In the genomic region with DNA sequence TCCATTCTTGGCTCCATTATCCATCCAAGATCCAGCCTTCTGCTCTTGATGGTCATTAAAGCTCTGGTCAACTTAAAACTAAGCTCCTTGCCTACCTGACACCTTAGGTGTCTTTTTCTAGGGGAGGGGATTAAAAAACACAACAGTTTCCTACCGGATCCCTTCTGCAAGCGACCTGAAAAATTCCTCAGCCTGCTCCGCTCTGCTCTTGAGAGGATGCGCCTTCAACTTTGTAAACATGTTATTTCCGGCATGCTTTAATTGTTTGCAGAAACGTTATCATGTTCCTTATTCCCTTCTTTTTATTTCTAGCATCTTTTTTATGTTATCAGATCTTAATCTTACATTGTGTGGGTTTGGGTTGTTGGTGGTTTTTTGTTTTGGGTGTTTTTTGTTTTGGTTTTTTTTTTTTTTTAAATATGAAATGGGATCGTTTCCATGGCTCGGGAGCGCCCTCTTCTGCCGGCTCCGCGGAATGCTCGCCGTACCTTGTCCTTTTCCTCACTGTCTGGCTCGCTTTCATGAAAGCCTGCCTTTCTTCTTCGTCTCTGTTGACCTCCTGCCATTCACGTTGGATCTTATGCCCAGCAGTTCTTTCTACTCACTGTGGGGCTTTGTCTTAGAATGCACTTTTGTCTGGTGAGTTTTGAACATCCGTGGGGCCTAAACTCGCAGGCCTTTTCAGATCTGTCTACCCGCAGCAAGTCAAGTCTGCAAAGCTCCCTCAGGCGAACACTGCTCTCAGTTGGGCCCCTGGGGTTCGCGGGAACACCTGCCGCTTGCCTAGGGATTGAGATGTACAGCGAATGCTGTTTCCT, we compare ENCODE assay signal across 8 mouse cellular contexts.
DNase-seq lines count a peak whose midpoint lies in the region; ATAC-seq lines count a peak whose summit lies in the region.

No protein-coding gene starts in this region.

- 10% methylated on average over 25 of the region's 25 CpGs for WGBS in forebrain, embryonic 15.5 days
- 13% methylated on average over 25 of the region's 25 CpGs for WGBS in hindbrain, embryonic 12.5 days
- 7% methylated on average over 25 of the region's 25 CpGs for WGBS in lung, embryonic 16.5 days

- H3K9ac ChIP-seq in forebrain, embryonic 15.5 days (replicated peaks) = no peak overlapping the region
- H3K9ac ChIP-seq in hindbrain, embryonic 12.5 days = no peak overlapping the region
- peak overlapping the region; percentile 49; the same call in 1 of the 2 replicates for H3K9ac ChIP-seq in lung, embryonic 16.5 days (ENCODE audit: low read length)

- peak overlapping the region; percentile 38 for H3K4me2 ChIP-seq in forebrain, embryonic 15.5 days (replicated peaks)
- peak overlapping the region; percentile 45 for H3K4me2 ChIP-seq in hindbrain, embryonic 12.5 days (replicated peaks)
- peak overlapping the region; percentile 50 for H3K4me2 ChIP-seq in lung, embryonic 16.5 days (ENCODE audit: low read depth, low read length)

- H3K36me3 ChIP-seq in forebrain, embryonic 15.5 days = no peaks in the 10 kb centered on the region
- H3K36me3 ChIP-seq in hindbrain, embryonic 12.5 days = no peaks in the 10 kb centered on the region
- no peaks in the 10 kb centered on the region for H3K36me3 ChIP-seq in lung, embryonic 16.5 days (ENCODE audit: control insufficient read depth, insufficient read depth, low read length)

- H3K27ac ChIP-seq in forebrain, embryonic 15.5 days (replicated peaks) = no peak overlapping the region
- H3K27ac ChIP-seq in hindbrain, embryonic 12.5 days = no peak overlapping the region
- no peak overlapping the region for H3K27ac ChIP-seq in lung, embryonic 16.5 days (ENCODE audit: low read length)

- 0 out of 2 replicates have a peak, but pooled peaks cover 2% of the 10 kb centered on the region for H3K4me1 ChIP-seq in forebrain, embryonic 15.5 days
- peaks cover 4% of the 10 kb centered on the region; the same call in 1 of the 2 replicates for H3K4me1 ChIP-seq in hindbrain, embryonic 12.5 days
- H3K4me1 ChIP-seq in lung, embryonic 16.5 days (replicated peaks; ENCODE audit: control insufficient read depth, insufficient read depth, low read length) = no peaks in the 10 kb centered on the region; the same call in 1 of the 2 replicates

- H3K27me3 ChIP-seq in forebrain, embryonic 15.5 days = no peaks in the 10 kb centered on the region
- no peaks in the 10 kb centered on the region for H3K27me3 ChIP-seq in hindbrain, embryonic 12.5 days
- no peaks in the 10 kb centered on the region for H3K27me3 ChIP-seq in lung, embryonic 16.5 days (ENCODE audit: control insufficient read depth, insufficient read depth, low read depth, low read length)

- peak overlapping the region; percentile 17; the same call in 1 of the 2 replicates for H3K4me3 ChIP-seq in forebrain, embryonic 15.5 days
- H3K4me3 ChIP-seq in hindbrain, embryonic 12.5 days = no peak overlapping the region
- H3K4me3 ChIP-seq in lung, embryonic 16.5 days (ENCODE audit: low read length) = peak overlapping the region; percentile 22

- no peaks in the 10 kb centered on the region for H3K9me3 ChIP-seq in forebrain, embryonic 15.5 days
- 0 out of 2 replicates have a peak, but pooled peaks cover 6% of the 10 kb centered on the region for H3K9me3 ChIP-seq in hindbrain, embryonic 12.5 days (replicated peaks)
- no peaks in the 10 kb centered on the region; the same call in 1 of the 2 replicates for H3K9me3 ChIP-seq in lung, embryonic 16.5 days (ENCODE audit: control insufficient read depth, low read length)

- DNase-seq in ES-CJ7 (ENCODE audit: low read depth, low spot score) = peak; percentile 30
- peak; percentile 40 for DNase-seq in brain, embryonic 18.5 days (ENCODE audit: low read depth, low spot score)
- DNase-seq in layer of hippocampus, postnatal 10 days (ENCODE audit: low spot score in 2 of 2) = peak; percentile 77 to 82
- DNase-seq in ovary, postnatal 36 days (ENCODE audit: low spot score) = peak; percentile 67
- DNase-seq in MN1 (ENCODE audit: low spot score) = no peak

- ATAC-seq in forebrain, embryonic 15.5 days (replicated peaks) = peak; percentile 68
- ATAC-seq in hindbrain, embryonic 12.5 days (ENCODE audit: low FRiP score) = peak; percentile 82
- no peak for ATAC-seq in lung, embryonic 16.5 days (ENCODE audit: low read depth)
